Mouse (Mus musculus): ENCODE measurements at regions not wholly inside any gene's neighbourhood (a gene's known extent, or its start where the extent isn't known, plus 50 kb on each side); places are given as distances from the start of the nearest gene placed in this dataset.
A peak's percentile ranks its signal among the peaks of the same experiment; 100 is the strongest.

- Histone ChIP-seq H3K4me3 (ENCODE audit: insufficient read depth, low read length) (no peak overlapping the region), H3K27ac (ENCODE audit: insufficient read depth, low read length) (no peak overlapping the region), H3K4me1 (ENCODE audit: control insufficient read depth, insufficient read depth, low read length) (peaks cover 8% of the 10 kb centered on the region)
- TF ChIP-seq CTCF (IDR thresholded peaks at IDR 0.05; ENCODE audit: borderline replicate concordance, insufficient read depth, low read length) (no peak), POLR2A (IDR thresholded peaks at IDR 0.05; ENCODE audit: low read depth, low read length) (no peak)
These were observed 56.0 kb upstream of the Hs6st1 start for GRCm38 (mm10) chr1:36012081-36012765.

- Histone ChIP-seq H3K27ac (ENCODE audit: insufficient read depth, low read length) (no peak overlapping the region), H3K4me1 (ENCODE audit: control insufficient read depth, insufficient read depth, low read length) (peaks cover 14% of the 10 kb centered on the region), H3K4me3 (ENCODE audit: insufficient read depth, low read length) (no peak overlapping the region)
- TF ChIP-seq POLR2A (IDR thresholded peaks at IDR 0.05; ENCODE audit: low read depth, low read length), result no peak
- TF ChIP-seq CTCF (IDR thresholded peaks at IDR 0.05; ENCODE audit: borderline replicate concordance, insufficient read depth, low read length), result no peak
These were observed 54.3 kb upstream of the Hs6st1 start for GRCm38 (mm10) chr1:36013823-36014341.

GRCm38 (mm10) chr1:36014372-36014771 is 53.8 kb upstream of the Hs6st1 start:
- Histone ChIP-seq H3K4me1 (ENCODE audit: control insufficient read depth, insufficient read depth, low read length) (peaks cover 14% of the 10 kb centered on the region), H3K4me3 (ENCODE audit: insufficient read depth, low read length) (no peak overlapping the region), H3K27ac (ENCODE audit: insufficient read depth, low read length) (no peak overlapping the region)
- TF ChIP-seq CTCF (IDR thresholded peaks at IDR 0.05; ENCODE audit: borderline replicate concordance, insufficient read depth, low read length), result no peak
- TF ChIP-seq POLR2A (IDR thresholded peaks at IDR 0.05; ENCODE audit: low read depth, low read length), result no peak

GRCm38 (mm10) chr1:36015210-36015609 is 53.0 kb upstream of the Hs6st1 start:
- no peak for TF ChIP-seq POLR2A (IDR thresholded peaks at IDR 0.05; ENCODE audit: low read depth, low read length)
- no peak for TF ChIP-seq CTCF (IDR thresholded peaks at IDR 0.05; ENCODE audit: borderline replicate concordance, insufficient read depth, low read length)
- Histone ChIP-seq H3K27ac (ENCODE audit: insufficient read depth, low read length) (no peak overlapping the region), H3K4me1 (ENCODE audit: control insufficient read depth, insufficient read depth, low read length) (peaks cover 14% of the 10 kb centered on the region), H3K4me3 (ENCODE audit: insufficient read depth, low read length) (no peak overlapping the region)

- TF ChIP-seq POLR2A (IDR thresholded peaks at IDR 0.05; ENCODE audit: low read depth, low read length) (no peak), CTCF (IDR thresholded peaks at IDR 0.05; ENCODE audit: borderline replicate concordance, insufficient read depth, low read length) (no peak)
- peaks cover 14% of the 10 kb centered on the region for H3K4me1 ChIP-seq (ENCODE audit: control insufficient read depth, insufficient read depth, low read length)
- no peak overlapping the region for H3K4me3 ChIP-seq (ENCODE audit: insufficient read depth, low read length)
These were observed 51.6 kb upstream of the Hs6st1 start for GRCm38 (mm10) chr1:36016566-36016965.

GRCm38 (mm10) chr1:36017061-36017461 is 51.1 kb upstream of the Hs6st1 start:
- H3K4me1 ChIP-seq (ENCODE audit: control insufficient read depth, insufficient read depth, low read length), result peaks cover 14% of the 10 kb centered on the region
- TF ChIP-seq CTCF (IDR thresholded peaks at IDR 0.05; ENCODE audit: borderline replicate concordance, insufficient read depth, low read length) (no peak), POLR2A (IDR thresholded peaks at IDR 0.05; ENCODE audit: low read depth, low read length) (no peak)
- peak overlapping the region; percentile 42 for H3K27ac ChIP-seq (ENCODE audit: insufficient read depth, low read length)
- H3K4me3 ChIP-seq (ENCODE audit: insufficient read depth, low read length), result no peak overlapping the region

More at GRCm38 (mm10) chr1:36016566-36016965, 51.6 kb upstream of the Hs6st1 start:
- H3K27ac ChIP-seq (ENCODE audit: insufficient read depth, low read length), result peak overlapping the region; percentile 13; the same call in 1 of the 2 replicates

GRCm38 (mm10) chr1:36017656-36018055 is 50.5 kb upstream of the Hs6st1 start:
- Histone ChIP-seq H3K27ac (ENCODE audit: insufficient read depth, low read length) (peak overlapping the region; percentile 42), H3K4me1 (ENCODE audit: control insufficient read depth, insufficient read depth, low read length) (peaks cover 14% of the 10 kb centered on the region), H3K4me3 (ENCODE audit: insufficient read depth, low read length) (no peak overlapping the region)
- no peak for TF ChIP-seq CTCF (IDR thresholded peaks at IDR 0.05; ENCODE audit: borderline replicate concordance, insufficient read depth, low read length)
- no peak for TF ChIP-seq POLR2A (IDR thresholded peaks at IDR 0.05; ENCODE audit: low read depth, low read length)

Data from embryonic fibroblast, embryonic 13.5 days (primary cell).